Mouse (Mus musculus) kidney, embryonic 15.5 days (tissue): ENCODE measurements around the gene Il17rc. TPM values are rescaled to one million over a fixed set of nuclear protein-coding genes. Genes with fewer than 3 reads are reported as not detected.
A peak's percentile ranks its signal among the peaks of the same experiment; 100 is the strongest.

Experiments used
- ATAC-seq: fragments of 200-750 bp; cut with Nextera tagmentation; replicated peaks from 2 replicates; pipeline ENCODE4 v1.8.0; 2017; ENCODE audit warnings: moderate TSS enrichment; ENCODE audit not compliant: low FRiP score
- H3K27ac ChIP-seq: fragments of 300-500 bp; sonication (generic); 2 replicates; pipeline ENCODE4 v1.5.1; 2015; ENCODE audit warnings: mild to moderate bottlenecking, inconsistent platforms
- H3K27me3 ChIP-seq: fragments of 300-500 bp; sonication (generic); 2 replicates; pipeline ENCODE4 v1.6.1; 2015; ENCODE audit warnings: inconsistent platforms
- H3K36me3 ChIP-seq: fragments of 300-500 bp; sonication (generic); 2 replicates; pipeline ENCODE4 v1.6.1; 2015; ENCODE audit warnings: inconsistent platforms
- H3K4me1 ChIP-seq: fragments of 300-500 bp; sonication (generic); 2 replicates; pipeline ENCODE4 v1.6.1; 2015; ENCODE audit warnings: inconsistent platforms
- H3K4me2 ChIP-seq: fragments of 300-500 bp; sonication (generic); 2 replicates; pipeline ENCODE4 v1.6.1; 2015; ENCODE audit warnings: moderate library complexity, mild to moderate bottlenecking, inconsistent platforms
- H3K4me3 ChIP-seq: fragments of 300-500 bp; sonication (generic); replicated peaks from 2 replicates; pipeline ENCODE4 v1.5.1; 2015; ENCODE audit warnings: mild to moderate bottlenecking, inconsistent platforms
- H3K9ac ChIP-seq: fragments of 300-500 bp; sonication (generic); 2 replicates; pipeline ENCODE4 v1.6.1; 2015; ENCODE audit warnings: mild to moderate bottlenecking, inconsistent platforms
- H3K9me3 ChIP-seq: fragments of 300-500 bp; sonication (generic); replicated peaks from 2 replicates; pipeline ENCODE4 v1.6.1; 2016; ENCODE audit warnings: inconsistent platforms
- whole genome bisulfite sequencing: fragments of 180-500 bp; shearing (Covaris S2); methylation state at CpG from one replicate; pipeline ENCODE4 v1.1.7; 2015; ENCODE audit warnings: mixed read lengths; 5-methylcytosine and 5-hydroxymethylcytosine counted together
- polyA plus RNA-seq: library from polyadenylated mRNA; unstranded; fragments of >200 nt; fragmentation: Nextera tagmentation; extraction: Ambion mirVana; gene quantifications from 2 replicates; pipeline ENCODE4 v1.2.1, GENCODE M21; 2015

Gene Il17rc
- polyA plus RNA-seq, 1 experiment from 2014 or later: 19.6 TPM

DNA sequence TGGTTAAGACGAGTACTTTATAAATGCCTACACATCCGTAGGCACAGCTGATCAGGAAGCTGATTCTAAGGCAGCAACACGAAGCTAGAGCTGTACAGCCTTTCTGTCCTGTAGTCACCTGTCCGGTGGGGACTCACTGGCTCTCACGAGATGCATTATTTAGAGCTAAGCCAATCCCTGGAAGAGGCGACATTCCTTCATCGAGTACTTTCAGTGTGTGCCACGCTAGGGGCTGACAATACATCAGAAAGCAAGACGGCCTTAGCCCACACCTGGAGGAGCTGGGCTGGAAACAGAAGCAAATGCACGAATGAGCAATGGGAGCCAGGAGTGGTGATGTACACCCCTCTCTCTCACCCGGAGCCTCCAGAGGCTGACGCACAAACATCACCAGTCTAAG, 34.1 kb upstream of the Il17rc start:
- Histone ChIP-seq H3K4me2 (no peak overlapping the region), H3K27me3 (no peaks in the 10 kb centered on the region), H3K9ac (no peak overlapping the region), H3K4me3 (no peak overlapping the region), H3K9me3 (no peaks in the 10 kb centered on the region), H3K4me1 (peaks cover 6% of the 10 kb centered on the region; the same call in 1 of the 2 replicates), H3K36me3 (no peaks in the 10 kb centered on the region), H3K27ac (no peak overlapping the region)
- 75% methylated on average over 12 of the region's 12 CpGs for WGBS
- ATAC-seq: no peak

DNA sequence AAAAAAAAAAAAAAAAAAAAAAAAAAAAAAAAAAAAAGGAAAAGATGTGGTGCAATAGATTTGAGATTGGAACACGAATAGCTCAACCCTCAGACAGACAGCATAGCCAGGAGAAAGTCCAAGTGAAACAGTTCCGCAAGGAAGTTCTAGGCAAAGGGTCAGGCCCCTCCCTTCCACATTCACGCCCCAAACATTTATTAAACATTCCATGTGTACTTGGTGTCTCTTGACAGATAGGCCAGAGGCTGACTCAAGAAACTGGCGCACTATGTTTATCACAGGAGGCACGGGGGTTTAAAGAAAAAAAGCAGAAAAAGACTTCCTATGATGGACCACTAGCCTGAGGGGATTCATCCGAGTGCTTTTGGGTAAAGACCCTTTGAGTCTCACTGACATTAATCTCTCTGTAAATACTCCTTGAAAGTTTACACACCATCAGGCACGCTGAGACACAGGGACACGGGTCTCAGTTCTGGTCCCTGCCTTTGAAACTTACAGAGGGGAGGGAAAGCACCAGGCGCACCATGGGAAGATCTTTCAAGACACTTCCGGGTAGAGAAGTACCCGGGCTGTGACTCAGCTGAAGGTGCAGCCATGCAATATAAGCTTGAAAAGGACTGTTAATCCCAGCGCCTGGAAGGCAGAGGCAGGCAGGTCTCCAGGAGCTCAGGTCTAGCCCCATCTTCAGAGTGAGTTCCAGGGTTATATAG, 32.4 kb upstream of the Il17rc start:
- Histone ChIP-seq H3K4me2 (no peak overlapping the region), H3K9ac (no peak overlapping the region), H3K27me3 (no peaks in the 10 kb centered on the region), H3K36me3 (no peaks in the 10 kb centered on the region), H3K4me3 (no peak overlapping the region), H3K4me1 (peaks cover 16% of the 10 kb centered on the region), H3K9me3 (no peaks in the 10 kb centered on the region), H3K27ac (no peak overlapping the region)
- no peak for ATAC-seq
- 55% methylated on average over 12 of the region's 12 CpGs for WGBS

- Histone ChIP-seq H3K36me3 (peaks cover 7% of the 10 kb centered on the region; the same call in 1 of the 2 replicates), H3K4me2 (no peak overlapping the region), H3K9me3 (no peaks in the 10 kb centered on the region), H3K4me3 (no peak overlapping the region), H3K4me1 (peaks cover 25% of the 10 kb centered on the region), H3K27me3 (no peaks in the 10 kb centered on the region), H3K27ac (no peak overlapping the region), H3K9ac (no peak overlapping the region)
- ATAC-seq: no peak
- 86% methylated on average over 3 of the region's 3 CpGs for WGBS
Measured at GRCm38 (mm10) chr6:113440686-113441085, 30.5 kb upstream of the Il17rc start.

- ATAC-seq: no peak
- no peak overlapping the region for H3K4me3 ChIP-seq
- peaks cover 28% of the 10 kb centered on the region for H3K4me1 ChIP-seq
- H3K27me3 ChIP-seq: no peaks in the 10 kb centered on the region
- no peaks in the 10 kb centered on the region for H3K9me3 ChIP-seq
- H3K4me2 ChIP-seq: no peak overlapping the region
- H3K36me3 ChIP-seq: peaks cover 9% of the 10 kb centered on the region; the same call in 1 of the 2 replicates
- no peak overlapping the region for H3K27ac ChIP-seq
- no peak overlapping the region for H3K9ac ChIP-seq
- WGBS: 54% methylated on average over 7 of the region's 7 CpGs
Measured at GRCm38 (mm10) chr6:113441147-113441680, 30.0 kb upstream of the Il17rc start.

GRCm38 (mm10) chr6:113442087-113442441, 29.2 kb upstream of the Il17rc start:
- H3K27ac ChIP-seq: peak overlapping the region; percentile 77
- H3K4me2 ChIP-seq: peak overlapping the region; percentile 90
- no peaks in the 10 kb centered on the region for H3K27me3 ChIP-seq
- H3K4me3 ChIP-seq: peak overlapping the region; percentile 98
- 39% methylated on average over 9 of the region's 9 CpGs for WGBS
- H3K9ac ChIP-seq: peak overlapping the region; percentile 88
- peak; percentile 1; the same call in 1 of the 2 replicates for ATAC-seq
- peaks cover 28% of the 10 kb centered on the region for H3K4me1 ChIP-seq
- peaks cover 17% of the 10 kb centered on the region for H3K36me3 ChIP-seq
- H3K9me3 ChIP-seq: no peaks in the 10 kb centered on the region

GRCm38 (mm10) chr6:113442442-113443090, 28.7 kb upstream of the Il17rc start, which contains the start of gene Jagn1:
Gene Jagn1, plus strand, starts transcription at chr6:113442569.
- Histone ChIP-seq H3K9ac (peak within 1 kb of the TSS; percentile 88), H3K4me2 (peak within 1 kb of the TSS; percentile 90), H3K9me3 (no peaks in the 10 kb centered on the region), H3K4me1 (peaks cover 28% of the 10 kb centered on the region), H3K27ac (peak within 1 kb of the TSS; percentile 77), H3K4me3 (peak within 1 kb of the TSS; percentile 98), H3K36me3 (peaks cover 22% of the 10 kb centered on the region), H3K27me3 (no peaks in the 10 kb centered on the region)
- WGBS: under 1% methylated on average over 45 of the region's 45 CpGs
- peak; percentile 84 for ATAC-seq

- H3K4me2 ChIP-seq: peak overlapping the region; percentile 90
- H3K4me1 ChIP-seq: peaks cover 28% of the 10 kb centered on the region
- peak overlapping the region; percentile 88 for H3K9ac ChIP-seq
- H3K27me3 ChIP-seq: no peaks in the 10 kb centered on the region
- H3K36me3 ChIP-seq: peaks cover 27% of the 10 kb centered on the region
- 43% methylated on average over 12 of the region's 12 CpGs for WGBS
- ATAC-seq: no peak
- peak overlapping the region; percentile 98 for H3K4me3 ChIP-seq
- no peaks in the 10 kb centered on the region for H3K9me3 ChIP-seq
- peak overlapping the region; percentile 77 for H3K27ac ChIP-seq
Measured at GRCm38 (mm10) chr6:113443091-113443490, 28.1 kb upstream of the Il17rc start.

DNA sequence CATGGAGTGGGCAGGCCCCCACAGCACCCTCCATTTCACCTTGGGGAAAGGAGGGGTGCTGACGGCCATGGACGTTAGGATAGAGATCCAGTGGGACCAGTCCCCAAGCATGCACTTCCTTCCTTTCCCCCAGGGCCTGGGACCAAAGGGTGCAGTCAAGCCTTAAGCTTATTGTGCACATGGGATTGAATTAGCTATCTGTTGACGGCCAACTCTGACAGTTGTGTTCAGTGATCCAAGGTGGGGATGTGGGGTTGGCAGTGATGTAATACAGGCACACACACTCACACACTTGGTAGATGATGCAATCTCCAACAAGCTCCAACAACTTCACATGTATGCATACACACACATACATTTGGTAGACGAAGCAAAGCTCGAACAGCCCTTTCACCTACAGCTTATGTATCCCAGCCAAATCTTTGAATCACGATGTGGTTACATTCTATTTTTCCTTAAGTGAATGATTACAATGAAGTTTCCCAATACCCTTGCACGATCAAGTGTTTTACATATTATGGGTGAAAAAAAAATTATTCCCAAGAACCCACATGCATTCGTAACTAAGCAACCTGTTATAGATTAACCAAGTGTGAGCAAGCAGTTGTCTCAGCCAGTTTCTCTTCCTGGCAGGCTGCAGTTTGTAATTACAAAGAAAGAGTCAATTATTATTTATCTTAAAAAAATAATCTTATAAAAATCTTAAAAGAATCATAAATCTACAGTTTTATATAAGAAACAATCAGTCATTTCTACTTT, 26.8 kb upstream of the Il17rc start:
- Histone ChIP-seq H3K9ac (no peak overlapping the region), H3K27ac (peak overlapping the region; percentile 81), H3K4me3 (no peak overlapping the region), H3K4me1 (peaks cover 28% of the 10 kb centered on the region), H3K4me2 (peak overlapping the region; percentile 23; the same call in 1 of the 2 replicates), H3K36me3 (peaks cover 39% of the 10 kb centered on the region), H3K27me3 (no peaks in the 10 kb centered on the region), H3K9me3 (no peaks in the 10 kb centered on the region)
- ATAC-seq: 0 out of 2 replicates have a peak, but pooled peaks have one; percentile 18
- WGBS: 73% methylated on average over 8 of the region's 8 CpGs

- no peak for ATAC-seq
- Histone ChIP-seq H3K4me1 (peaks cover 21% of the 10 kb centered on the region), H3K27me3 (no peaks in the 10 kb centered on the region), H3K4me3 (no peak overlapping the region), H3K27ac (no peak overlapping the region), H3K36me3 (peaks cover 42% of the 10 kb centered on the region), H3K9ac (no peak overlapping the region), H3K9me3 (no peaks in the 10 kb centered on the region), H3K4me2 (no peak overlapping the region)
- 97% methylated on average over 4 of the region's 4 CpGs for WGBS
Measured at GRCm38 (mm10) chr6:113447639-113448038, 23.6 kb upstream of the Il17rc start.

DNA sequence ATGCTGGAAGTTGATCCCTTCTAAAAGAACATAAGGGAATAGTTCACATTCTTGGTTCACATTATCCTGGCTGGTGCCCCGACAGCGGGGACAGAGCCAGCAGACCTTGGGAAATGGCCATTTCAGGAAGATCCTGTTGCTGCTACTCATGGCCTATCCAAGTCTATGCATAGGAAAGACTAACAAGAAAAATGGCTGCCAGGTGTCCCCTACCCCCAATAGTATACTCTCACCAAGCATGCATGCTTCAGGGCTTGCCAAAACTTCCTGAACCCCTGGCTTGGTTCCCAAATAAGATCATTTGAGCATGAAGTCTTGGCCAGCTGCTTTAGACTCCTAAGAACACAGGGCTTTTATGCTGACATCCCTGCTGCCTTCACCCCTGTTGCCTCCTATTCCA, 19.4 kb upstream of the Il17rc start:
- Histone ChIP-seq H3K9me3 (no peaks in the 10 kb centered on the region), H3K36me3 (peaks cover 28% of the 10 kb centered on the region), H3K4me2 (no peak overlapping the region), H3K27me3 (no peaks in the 10 kb centered on the region), H3K9ac (no peak overlapping the region), H3K27ac (peak overlapping the region; percentile 54; the same call in 1 of the 2 replicates), H3K4me3 (no peak overlapping the region), H3K4me1 (no peaks in the 10 kb centered on the region)
- WGBS: 70% methylated on average over 2 of the region's 2 CpGs
- peak; percentile 40; the same call in 1 of the 2 replicates for ATAC-seq

DNA sequence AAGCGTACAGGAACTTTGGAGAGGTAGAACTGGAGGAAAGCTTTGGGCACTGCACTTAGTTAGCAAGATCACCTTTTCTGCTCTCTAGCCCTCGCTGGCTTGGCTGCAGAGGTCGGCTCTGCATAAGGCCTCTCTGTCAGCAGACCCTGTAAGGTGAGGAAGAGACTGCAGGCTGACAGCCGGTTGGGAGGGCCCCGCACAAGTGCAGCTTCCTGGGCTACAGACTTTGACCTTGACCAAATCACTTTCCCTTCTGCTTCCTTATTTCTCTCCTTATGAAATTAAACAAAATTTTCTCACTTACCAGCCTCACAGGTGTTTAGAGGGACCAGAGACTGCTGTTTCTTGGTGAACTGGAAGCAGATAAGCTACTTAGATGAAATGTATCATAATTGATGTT, 16.2 kb upstream of the Il17rc start:
- no peak for ATAC-seq
- H3K27ac ChIP-seq: no peak overlapping the region
- H3K9me3 ChIP-seq: no peaks in the 10 kb centered on the region
- WGBS: 49% methylated on average over 5 of the region's 5 CpGs
- no peaks in the 10 kb centered on the region; the same call in 1 of the 2 replicates for H3K27me3 ChIP-seq
- no peak overlapping the region for H3K4me2 ChIP-seq
- no peak overlapping the region for H3K4me3 ChIP-seq
- 0 out of 2 replicates have a peak, but pooled peaks cover 7% of the 10 kb centered on the region for H3K4me1 ChIP-seq
- H3K36me3 ChIP-seq: 0 out of 2 replicates have a peak, but pooled peaks cover under 1% of the 10 kb centered on the region
- H3K9ac ChIP-seq: no peak overlapping the region
